Mouse (Mus musculus): ENCODE data around the gene Epc2. TPM values are rescaled to one million over a fixed set of nuclear protein-coding genes. Genes with fewer than 3 reads are reported as not detected.

Epc2 gene
- total and polyA plus RNA-seq, 2 experiments from 2014 or later: 9.0 to 40.2 TPM

GRCm38 (mm10) chr2:49572111-49572642, 120.9 kb downstream of the Epc2 start:
- H3K9me3 ChIP-seq (ENCODE audit: low read length): no peaks in the 10 kb centered on the region
- 0 out of 2 replicates have a peak, but pooled peaks cover 2% of the 10 kb centered on the region for H3K4me1 ChIP-seq (ENCODE audit: insufficient read depth, low read length)
- 33% methylated on average over 12 of the region's 12 CpGs for WGBS
- peak; percentile 70 for DNase-seq (ENCODE audit: low spot score)
- ATAC-seq (ENCODE audit: low FRiP score): peak; percentile 76
- H3K27ac ChIP-seq (ENCODE audit: low read depth, low read length): peak overlapping the region; percentile 27; the same call in 1 of the 2 replicates
- H3K9ac ChIP-seq (replicated peaks; ENCODE audit: low read length, poor library complexity, severe bottlenecking): no peak overlapping the region
- no peaks in the 10 kb centered on the region for H3K36me3 ChIP-seq (ENCODE audit: insufficient read depth, low read length)
- H3K27me3 ChIP-seq (ENCODE audit: insufficient read depth, low read length): no peaks in the 10 kb centered on the region
- peak overlapping the region; percentile 40 for H3K4me2 ChIP-seq (ENCODE audit: low read depth, low read length, poor library complexity, severe bottlenecking)
- TF ChIP-seq CTCF (IDR thresholded peaks at IDR 0.05): no peak
- H3K4me3 ChIP-seq (ENCODE audit: low read depth, low read length): peak overlapping the region; percentile 12; the same call in 1 of the 2 replicates

- Histone ChIP-seq H3K36me3 (ENCODE audit: insufficient read depth, low read length) (no peaks in the 10 kb centered on the region), H3K4me1 (ENCODE audit: insufficient read depth, low read length) (0 out of 2 replicates have a peak, but pooled peaks cover 2% of the 10 kb centered on the region), H3K27me3 (ENCODE audit: insufficient read depth, low read length) (no peaks in the 10 kb centered on the region), H3K4me3 (ENCODE audit: low read depth, low read length) (no peak overlapping the region), H3K27ac (ENCODE audit: low read depth, low read length) (peak overlapping the region; percentile 27; the same call in 1 of the 2 replicates), H3K9me3 (ENCODE audit: low read length) (no peaks in the 10 kb centered on the region), H3K4me2 (ENCODE audit: low read depth, low read length, poor library complexity, severe bottlenecking) (peak overlapping the region; percentile 40), H3K9ac (replicated peaks; ENCODE audit: low read length, poor library complexity, severe bottlenecking) (no peak overlapping the region)
- DNase-seq (ENCODE audit: low spot score) (no peak), ATAC-seq (ENCODE audit: low FRiP score) (no peak)
- TF ChIP-seq CTCF (IDR thresholded peaks at IDR 0.05): no peak
- WGBS: 69% methylated on average over 9 of the region's 9 CpGs
Observed at GRCm38 (mm10) chr2:49572684-49573083, 121.4 kb downstream of the Epc2 start.

- 0 out of 2 replicates have a peak, but pooled peaks cover 2% of the 10 kb centered on the region for H3K4me1 ChIP-seq (ENCODE audit: insufficient read depth, low read length)
- no peak overlapping the region for H3K4me2 ChIP-seq (ENCODE audit: low read depth, low read length, poor library complexity, severe bottlenecking)
- no peak for TF ChIP-seq CTCF (IDR thresholded peaks at IDR 0.05)
Observed at GRCm38 (mm10) chr2:49573282-49573681, 122.0 kb downstream of the Epc2 start.

GRCm38 (mm10) chr2:49580585-49580984, 129.3 kb downstream of the Epc2 start:
- no peak overlapping the region for H3K9ac ChIP-seq (replicated peaks; ENCODE audit: low read length, poor library complexity, severe bottlenecking)
- H3K4me2 ChIP-seq (ENCODE audit: low read depth, low read length, poor library complexity, severe bottlenecking): no peak overlapping the region
- TF ChIP-seq CTCF (IDR thresholded peaks at IDR 0.05): no peak
- DNase-seq (ENCODE audit: low spot score) (peak; percentile 40), ATAC-seq (ENCODE audit: low FRiP score) (no peak)
- H3K9me3 ChIP-seq (ENCODE audit: low read length): no peaks in the 10 kb centered on the region
- 94% methylated on average over 3 of the region's 3 CpGs for WGBS
- no peak overlapping the region for H3K4me3 ChIP-seq (ENCODE audit: low read depth, low read length)
- no peaks in the 10 kb centered on the region for H3K4me1 ChIP-seq (ENCODE audit: insufficient read depth, low read length)
- H3K36me3 ChIP-seq (ENCODE audit: insufficient read depth, low read length): no peaks in the 10 kb centered on the region
- no peaks in the 10 kb centered on the region for H3K27me3 ChIP-seq (ENCODE audit: insufficient read depth, low read length)
- H3K27ac ChIP-seq (ENCODE audit: low read depth, low read length): no peak overlapping the region

More at GRCm38 (mm10) chr2:49573282-49573681, 122.0 kb downstream of the Epc2 start:
- ATAC-seq (ENCODE audit: low FRiP score) (no peak), DNase-seq (ENCODE audit: low spot score) (no peak)
- Histone ChIP-seq H3K27ac (ENCODE audit: low read depth, low read length) (no peak overlapping the region), H3K9ac (replicated peaks; ENCODE audit: low read length, poor library complexity, severe bottlenecking) (no peak overlapping the region), H3K4me3 (ENCODE audit: low read depth, low read length) (no peak overlapping the region), H3K36me3 (ENCODE audit: insufficient read depth, low read length) (no peaks in the 10 kb centered on the region), H3K27me3 (ENCODE audit: insufficient read depth, low read length) (no peaks in the 10 kb centered on the region), H3K9me3 (ENCODE audit: low read length) (no peaks in the 10 kb centered on the region)
- 72% methylated on average over 3 of the region's 3 CpGs for WGBS

GRCm38 (mm10) chr2:49582546-49582945, 131.3 kb downstream of the Epc2 start:
- WGBS: 92% methylated on average over 5 of the region's 5 CpGs
- Histone ChIP-seq H3K4me3 (ENCODE audit: low read depth, low read length) (no peak overlapping the region), H3K27ac (ENCODE audit: low read depth, low read length) (no peak overlapping the region), H3K27me3 (ENCODE audit: insufficient read depth, low read length) (no peaks in the 10 kb centered on the region), H3K36me3 (ENCODE audit: insufficient read depth, low read length) (no peaks in the 10 kb centered on the region), H3K4me1 (ENCODE audit: insufficient read depth, low read length) (no peaks in the 10 kb centered on the region), H3K9me3 (ENCODE audit: low read length) (no peaks in the 10 kb centered on the region), H3K9ac (replicated peaks; ENCODE audit: low read length, poor library complexity, severe bottlenecking) (no peak overlapping the region), H3K4me2 (ENCODE audit: low read depth, low read length, poor library complexity, severe bottlenecking) (no peak overlapping the region)
- DNase-seq (ENCODE audit: low spot score) (no peak), ATAC-seq (ENCODE audit: low FRiP score) (no peak)
- no peak for TF ChIP-seq CTCF (IDR thresholded peaks at IDR 0.05)

- no peak for TF ChIP-seq CTCF (IDR thresholded peaks at IDR 0.05)
- Histone ChIP-seq H3K4me2 (ENCODE audit: low read depth, low read length, poor library complexity, severe bottlenecking) (no peak overlapping the region), H3K4me3 (ENCODE audit: low read depth, low read length) (no peak overlapping the region), H3K9me3 (ENCODE audit: low read length) (no peaks in the 10 kb centered on the region), H3K9ac (replicated peaks; ENCODE audit: low read length, poor library complexity, severe bottlenecking) (no peak overlapping the region), H3K27ac (ENCODE audit: low read depth, low read length) (no peak overlapping the region), H3K36me3 (ENCODE audit: insufficient read depth, low read length) (no peaks in the 10 kb centered on the region), H3K4me1 (ENCODE audit: insufficient read depth, low read length) (no peaks in the 10 kb centered on the region), H3K27me3 (ENCODE audit: insufficient read depth, low read length) (no peaks in the 10 kb centered on the region)
- WGBS: 95% methylated on average over 2 of the region's 2 CpGs
- no peak for ATAC-seq (ENCODE audit: low FRiP score)
- DNase-seq (ENCODE audit: low spot score): no peak
Observed at GRCm38 (mm10) chr2:49583311-49583710, 132.0 kb downstream of the Epc2 start.
